Mouse (Mus musculus): Measurements from ENCODE around the gene Hsd11b2.
"Not testable (repeated sequence)": the region's sequence is repeated elsewhere in the genome, so short reads cannot be mapped to it uniquely, and the experiment has no call there.

Hsd11b2 gene

DNA sequence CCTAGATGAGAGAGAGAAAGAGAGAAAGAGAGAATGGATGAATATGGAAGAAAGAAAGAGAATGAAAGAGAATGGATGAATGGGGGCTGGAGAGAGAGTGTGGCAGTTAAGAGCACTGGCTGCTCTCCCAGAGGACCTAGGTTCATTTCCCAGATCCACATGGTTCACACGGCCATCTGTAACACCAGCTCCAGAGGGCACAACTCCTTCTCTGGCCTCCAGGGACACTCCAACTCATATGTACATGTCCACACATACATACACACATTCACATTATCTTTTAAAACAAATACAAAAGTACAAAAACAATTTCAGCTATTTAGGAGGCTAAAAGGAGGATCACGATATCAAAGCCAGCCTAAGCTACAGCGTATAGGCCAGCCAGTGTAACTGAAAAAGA lies 44.3 kb downstream of the Hsd11b2 start:
- in situ Hi-C loops (cut with MseI, MboI), result no loop called here

DNA sequence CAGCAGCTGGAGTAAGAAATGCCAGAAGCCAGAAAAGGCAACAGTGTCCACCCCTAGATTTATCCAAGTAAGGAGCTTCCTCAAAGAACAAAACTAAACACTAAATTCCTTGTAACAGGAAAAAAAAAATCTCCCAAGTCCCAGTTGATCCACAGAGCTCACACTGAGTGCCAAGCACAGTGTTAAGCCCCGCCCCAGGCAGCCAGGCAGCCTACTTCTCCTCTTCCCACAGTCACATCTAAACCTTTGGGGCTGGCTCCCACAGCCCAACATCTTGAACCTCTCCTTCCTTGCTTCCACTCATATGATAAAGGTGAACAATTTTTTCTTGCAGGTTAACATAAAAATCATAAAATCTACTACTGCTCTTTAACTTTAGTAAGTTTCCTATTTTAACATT lies 45.3 kb downstream of the Hsd11b2 start:
- in situ Hi-C loops (cut with MseI, MboI), result no loop called here

DNA sequence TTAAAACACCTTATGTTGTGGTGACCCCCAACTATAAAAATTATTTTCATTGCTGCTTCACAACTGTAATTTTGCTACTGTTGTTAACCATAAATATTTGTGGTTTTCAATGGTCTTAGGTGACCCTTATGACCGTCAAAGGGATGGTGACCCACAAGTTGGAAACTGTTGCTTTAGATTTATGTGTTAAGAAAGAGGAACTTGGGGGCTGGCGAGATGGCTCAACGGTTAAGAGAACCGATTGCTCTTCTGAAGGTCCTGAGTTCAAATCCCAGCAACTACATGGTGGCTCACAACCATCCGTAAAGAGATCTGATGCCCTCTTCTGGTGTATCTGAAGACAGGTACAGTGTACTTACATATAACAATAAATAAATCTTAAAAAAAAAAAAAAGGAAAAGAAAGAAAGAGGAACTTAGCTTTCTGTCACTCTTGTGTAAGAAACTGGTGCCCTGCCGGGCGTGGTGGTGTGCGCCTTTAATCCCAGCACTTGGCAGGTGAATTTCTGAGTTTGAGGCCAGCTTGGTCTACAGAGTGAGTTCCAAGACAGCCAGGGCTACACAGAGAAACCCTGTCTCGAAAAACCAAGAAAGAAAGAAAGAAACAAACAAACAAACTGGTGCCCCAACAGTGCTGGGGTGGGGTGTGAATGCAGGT lies 46.1 kb downstream of the Hsd11b2 start:
- in situ Hi-C loops (cut with MseI, MboI), result not testable (repeated sequence)

DNA sequence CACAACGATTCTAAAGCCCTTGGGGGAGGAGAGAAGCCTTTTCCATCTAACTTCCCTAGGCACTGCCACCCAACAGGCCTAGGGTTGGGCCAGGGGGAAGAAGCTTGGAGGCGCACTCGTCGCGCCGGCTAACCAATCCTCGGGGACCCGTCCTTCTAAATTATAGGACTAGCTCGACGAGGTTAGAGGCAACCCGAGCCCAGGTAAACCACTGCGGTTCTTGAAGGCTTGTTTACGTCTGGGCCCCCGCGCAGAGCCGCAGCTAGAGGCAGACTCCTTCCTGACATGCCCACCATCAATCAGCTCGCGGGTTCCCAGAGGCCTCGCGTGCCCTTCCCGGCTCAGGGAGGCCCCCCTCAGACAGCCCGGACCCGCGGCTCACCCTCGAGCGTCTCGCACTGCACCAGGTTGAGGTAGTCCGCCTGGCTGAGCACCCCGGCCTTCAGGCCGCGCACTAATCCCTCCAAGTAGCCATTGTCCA lies 46.9 kb downstream of the Hsd11b2 start:
- in situ Hi-C loops (cut with MseI, MboI), result no loop called here

DNA sequence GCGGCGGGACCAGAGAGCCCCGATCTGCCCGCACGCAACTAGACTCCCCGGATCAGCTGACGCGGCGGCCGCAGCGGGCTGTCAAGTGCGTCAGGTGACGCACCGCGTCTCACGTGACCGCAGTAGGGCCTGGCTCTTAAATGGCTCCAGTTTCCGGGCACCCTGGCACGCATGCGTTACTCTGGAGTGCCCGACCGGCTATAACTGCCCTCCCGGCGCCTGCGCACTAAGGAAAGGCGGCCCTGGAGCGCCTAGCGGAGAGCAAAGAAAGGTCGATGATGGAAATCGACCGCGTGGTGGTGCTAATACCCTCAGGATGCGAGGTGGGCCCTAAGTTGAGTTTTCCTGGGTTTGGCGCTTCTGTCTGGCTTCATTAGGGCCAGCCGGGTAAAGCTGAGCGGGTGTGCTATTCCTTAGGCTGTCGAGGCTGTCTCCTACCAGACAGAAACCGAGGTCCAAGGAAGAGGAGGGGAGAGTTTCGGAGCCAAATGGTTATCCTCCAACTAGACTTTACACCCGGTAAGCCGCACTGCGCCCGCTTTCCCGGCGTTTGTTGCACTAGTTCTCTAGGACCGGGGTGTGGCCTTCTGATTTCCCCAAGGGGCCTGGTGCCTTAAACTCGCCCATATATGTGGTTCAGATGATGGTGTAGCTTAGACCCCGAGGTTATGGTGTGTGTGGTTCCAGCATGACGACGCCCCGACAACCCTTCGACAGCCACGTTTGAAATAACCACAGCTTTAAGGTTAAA lies 47.6 kb downstream of the Hsd11b2 start, which contains the start of gene Atp6v0d1:
Atp6v0d1 (minus strand) TSS at position 96 of the 751 bp plus-strand sequence.
- in situ Hi-C loops (cut with MseI, MboI), result no loop called here

DNA sequence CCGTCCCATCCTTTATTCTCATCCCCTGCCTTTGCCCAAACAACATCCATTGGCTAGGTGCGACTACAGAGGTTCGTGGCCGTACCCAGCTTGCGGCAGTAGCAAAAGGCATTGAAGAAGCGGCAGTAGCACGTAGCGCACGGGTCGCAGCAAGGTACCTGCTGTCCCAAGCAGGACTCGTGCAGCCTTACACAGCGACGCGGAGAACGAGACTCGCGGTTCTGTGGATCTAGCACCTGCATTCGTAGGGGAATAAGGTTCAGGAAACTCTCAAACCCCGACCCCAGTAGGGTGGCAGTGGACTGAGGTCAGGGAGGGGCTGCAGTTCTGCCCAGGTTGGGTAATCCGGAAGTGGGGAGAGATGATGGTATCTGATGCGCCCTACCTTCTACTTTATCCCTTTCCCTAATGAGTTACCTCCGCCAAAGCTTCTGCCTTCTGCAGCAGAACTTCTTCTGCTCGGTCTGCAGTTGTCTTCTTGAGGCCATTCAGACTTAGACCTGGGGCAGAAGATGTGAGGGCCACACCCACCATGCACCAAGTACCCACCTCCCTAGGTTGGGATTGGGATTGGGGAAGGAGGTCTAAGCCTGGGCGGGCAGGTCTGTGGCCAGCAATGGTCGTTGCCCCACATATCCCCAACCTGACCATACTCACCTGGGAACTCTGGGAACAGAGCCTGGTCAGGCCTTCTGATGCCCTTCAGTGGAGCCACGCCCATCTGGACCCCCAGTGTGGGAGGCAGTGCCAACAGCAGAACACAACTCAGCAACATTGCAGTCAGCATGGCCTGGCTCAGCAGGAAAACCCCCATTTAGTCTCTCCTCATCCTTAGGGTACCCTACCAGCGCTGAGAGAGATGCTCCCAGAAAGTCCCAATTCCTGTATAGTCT lies 48.4 kb downstream of the Hsd11b2 start:
- in situ Hi-C loops (cut with MseI, MboI), result no loop called here

DNA sequence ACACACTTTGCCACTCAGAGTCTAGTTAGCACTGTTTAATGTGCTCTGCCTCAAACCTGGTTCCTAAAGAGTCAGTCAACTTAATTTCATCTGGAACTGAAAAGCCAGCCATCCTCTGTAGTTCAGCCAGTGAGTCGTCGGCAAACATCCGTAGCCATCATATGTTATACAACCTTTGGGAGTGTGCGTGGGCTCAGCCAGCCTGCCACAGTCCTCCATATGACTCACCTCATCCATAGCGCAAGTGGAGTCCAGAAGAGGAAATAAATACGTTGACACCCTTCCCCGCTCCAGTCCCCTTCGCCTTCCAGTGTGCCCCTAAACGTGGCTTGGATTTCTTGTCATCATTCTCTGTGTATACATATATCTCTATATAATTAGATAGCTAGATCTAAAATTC lies 53.3 kb downstream of the Hsd11b2 start:
- in situ Hi-C loops (cut with MseI, MboI), result no loop called here

DNA sequence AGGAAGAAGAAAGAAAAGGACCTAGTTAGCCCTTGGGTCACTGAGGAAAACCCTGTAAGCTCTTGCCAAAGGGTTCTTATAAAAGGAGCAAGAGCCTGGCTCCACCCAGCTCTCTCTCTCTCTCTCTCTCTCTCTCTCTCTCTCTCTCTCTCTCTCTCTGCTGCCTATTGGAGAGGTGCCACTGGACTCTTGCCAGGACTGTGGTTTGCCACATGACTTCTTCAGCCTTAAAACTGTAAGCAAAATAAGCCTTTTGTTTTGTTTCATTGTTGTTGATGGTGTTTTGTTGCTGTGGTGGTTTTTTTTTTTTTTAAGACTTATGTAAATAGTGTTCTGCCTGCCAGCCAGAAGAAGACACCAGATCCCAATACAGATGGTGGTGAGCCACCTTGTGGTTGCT lies 54.9 kb downstream of the Hsd11b2 start:
- in situ Hi-C loops (cut with MseI, MboI), result no loop called here
